Mouse (Mus musculus): Measurements from ENCODE around the gene Nrg4. TPM values are rescaled to one million over a fixed set of nuclear protein-coding genes. Genes with fewer than 3 reads are reported as not detected.

Nrg4 gene
- 0.99 and 1.1 TPM in 2 replicates for polyA plus RNA-seq (2012; rRNA removed)
- polyA plus RNA-seq (2014; fragmentation: Nextera tagmentation; extraction: Ambion mirVana): 1.6 and 1.8 TPM in 2 replicates

DNA sequence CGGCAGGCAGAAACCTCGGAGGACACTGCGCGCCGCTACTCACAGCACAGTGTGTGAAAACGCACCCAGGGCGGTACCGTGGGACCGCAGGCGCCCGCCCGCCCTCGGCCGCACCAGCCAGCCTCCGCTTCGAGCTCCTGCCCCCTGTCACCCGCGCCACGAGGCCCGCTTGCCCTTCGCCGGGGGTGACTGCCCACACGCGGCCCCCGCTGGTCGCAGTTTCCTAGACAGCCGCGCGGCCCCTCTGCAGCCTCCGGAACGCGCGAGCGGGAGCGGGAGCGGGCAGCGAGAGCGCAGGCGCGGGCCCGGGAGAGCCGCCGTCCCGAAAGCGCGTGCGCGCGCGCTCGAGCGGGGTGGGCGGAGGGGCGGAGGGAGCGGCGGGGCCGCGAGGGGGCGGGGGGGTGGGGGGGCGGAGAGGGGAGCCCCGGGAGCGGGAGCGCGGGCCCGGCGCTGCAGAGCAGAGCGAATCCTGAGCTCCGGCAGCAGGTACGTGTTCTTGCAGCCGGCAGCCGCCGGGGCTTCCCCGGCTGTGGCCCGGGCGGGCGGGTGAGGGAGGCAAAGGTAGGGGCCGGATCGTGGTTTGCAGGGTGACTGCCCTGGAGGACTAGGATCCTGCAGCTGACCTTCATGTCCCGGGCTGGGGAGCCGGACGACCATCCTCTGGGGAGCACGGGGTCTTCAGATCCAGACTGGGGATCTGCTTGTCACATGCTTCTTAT is at the start of gene Nrg4, which contains the start of gene Tmem266:
Gene Nrg4, minus strand, starts transcription at position 330 of the 719 bp plus-strand sequence.
Gene Tmem266, plus strand, starts transcription at position 399 of the 719 bp plus-strand sequence.
- peak within 1 kb of the TSS; percentile 67 for H3K4me3 ChIP-seq (replicated peaks; ENCODE audit: low read length)
- 0 out of 2 replicates have a peak, but pooled peaks cover 4% of the 10 kb centered on the region for H3K4me1 ChIP-seq (ENCODE audit: control insufficient read depth, insufficient read depth, low read length)
- no peaks in the 10 kb centered on the region for H3K36me3 ChIP-seq (ENCODE audit: control insufficient read depth, insufficient read depth, low read length)
- H3K9ac ChIP-seq (ENCODE audit: low read depth, low read length, severe bottlenecking): peak within 1 kb of the TSS; percentile 69
- peaks cover 29% of the 10 kb centered on the region for H3K27me3 ChIP-seq (ENCODE audit: control insufficient read depth, insufficient read depth, low read length)
- H3K27ac ChIP-seq (replicated peaks; ENCODE audit: low read depth, low read length): no peak within 1 kb of the TSS
- peak; percentile 87 for ATAC-seq (ENCODE audit: low FRiP score, low read depth)
- no peaks in the 10 kb centered on the region for H3K9me3 ChIP-seq (ENCODE audit: control insufficient read depth, low read length)
- under 1% methylated on average over 44 of the region's 82 CpGs for WGBS
- no peak for TF ChIP-seq POLR2A (IDR thresholded peaks at IDR 0.05; ENCODE audit: borderline replicate concordance, extremely low read depth, insufficient read depth, insufficient read length)
- H3K4me2 ChIP-seq (replicated peaks; ENCODE audit: low read depth, low read length, severe bottlenecking): peak within 1 kb of the TSS; percentile 96
- peak; percentile 68 for DNase-seq (ENCODE audit: low spot score)

DNA sequence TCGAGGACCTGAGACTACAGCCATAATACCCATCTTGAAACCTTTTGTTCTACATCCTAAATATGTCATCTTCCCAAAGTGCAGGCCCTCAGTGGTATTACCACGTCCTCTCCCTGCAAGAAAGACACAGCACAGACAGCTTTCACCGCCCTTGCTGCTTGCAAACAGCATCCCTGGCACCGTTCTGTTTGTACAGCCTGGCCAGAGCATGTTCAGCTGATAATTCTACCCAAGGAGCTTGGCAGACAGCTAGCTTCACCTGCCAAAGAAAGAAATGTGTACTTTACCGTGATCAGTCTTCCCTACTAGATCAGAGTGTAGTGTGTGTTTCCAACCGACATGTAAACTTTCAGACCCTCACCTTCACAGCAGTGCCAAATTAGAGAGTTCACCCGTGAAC is 45.3 kb upstream of the Nrg4 start:
- Histone ChIP-seq H3K9me3 (ENCODE audit: control insufficient read depth, low read length) (no peaks in the 10 kb centered on the region), H3K9ac (ENCODE audit: low read depth, low read length, severe bottlenecking) (no peak overlapping the region), H3K4me3 (replicated peaks; ENCODE audit: low read length) (no peak overlapping the region), H3K27me3 (ENCODE audit: control insufficient read depth, insufficient read depth, low read length) (no peaks in the 10 kb centered on the region), H3K4me1 (ENCODE audit: control insufficient read depth, insufficient read depth, low read length) (no peaks in the 10 kb centered on the region), H3K27ac (replicated peaks; ENCODE audit: low read depth, low read length) (no peak overlapping the region), H3K36me3 (ENCODE audit: control insufficient read depth, insufficient read depth, low read length) (no peaks in the 10 kb centered on the region), H3K4me2 (replicated peaks; ENCODE audit: low read depth, low read length, severe bottlenecking) (no peak overlapping the region)
- ATAC-seq (ENCODE audit: low FRiP score, low read depth) (no peak), DNase-seq (ENCODE audit: low spot score) (no peak)
- 80% methylated on average over 7 of the region's 7 CpGs for WGBS
- no peak for TF ChIP-seq POLR2A (IDR thresholded peaks at IDR 0.05; ENCODE audit: borderline replicate concordance, extremely low read depth, insufficient read depth, insufficient read length)

DNA sequence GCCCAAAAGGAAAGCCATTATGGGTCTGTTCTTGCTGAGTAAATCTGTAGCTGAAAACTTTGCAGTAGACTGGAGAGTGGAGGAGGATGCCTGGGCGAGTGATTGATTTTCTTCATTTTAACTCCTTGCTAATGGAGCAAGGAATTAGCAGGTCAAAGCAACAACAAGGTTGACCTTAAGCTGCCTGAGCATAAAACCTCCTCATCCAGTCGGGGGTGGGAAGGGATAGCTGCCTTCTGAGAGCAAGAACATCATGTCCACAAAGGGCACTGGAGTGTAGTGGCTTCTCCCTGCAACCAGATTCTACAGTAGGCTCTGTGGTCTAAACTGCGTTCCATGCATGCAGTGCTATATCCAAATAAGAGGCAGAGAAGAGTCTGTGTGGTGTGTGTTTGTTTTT is 41.4 kb upstream of the Nrg4 start:
- no peak overlapping the region for H3K27ac ChIP-seq (replicated peaks; ENCODE audit: low read depth, low read length)
- DNase-seq (ENCODE audit: low spot score) (no peak), ATAC-seq (ENCODE audit: low FRiP score, low read depth) (no peak)
- TF ChIP-seq POLR2A (IDR thresholded peaks at IDR 0.05; ENCODE audit: borderline replicate concordance, extremely low read depth, insufficient read depth, insufficient read length): no peak
- no peaks in the 10 kb centered on the region for H3K27me3 ChIP-seq (ENCODE audit: control insufficient read depth, insufficient read depth, low read length)
- no peak overlapping the region for H3K9ac ChIP-seq (ENCODE audit: low read depth, low read length, severe bottlenecking)
- H3K36me3 ChIP-seq (ENCODE audit: control insufficient read depth, insufficient read depth, low read length): no peaks in the 10 kb centered on the region
- H3K9me3 ChIP-seq (ENCODE audit: control insufficient read depth, low read length): no peaks in the 10 kb centered on the region
- no peak overlapping the region for H3K4me2 ChIP-seq (replicated peaks; ENCODE audit: low read depth, low read length, severe bottlenecking)
- no peaks in the 10 kb centered on the region for H3K4me1 ChIP-seq (ENCODE audit: control insufficient read depth, insufficient read depth, low read length)
- WGBS: 39% methylated on average over 3 of the region's 3 CpGs
- H3K4me3 ChIP-seq (replicated peaks; ENCODE audit: low read length): no peak overlapping the region

DNA sequence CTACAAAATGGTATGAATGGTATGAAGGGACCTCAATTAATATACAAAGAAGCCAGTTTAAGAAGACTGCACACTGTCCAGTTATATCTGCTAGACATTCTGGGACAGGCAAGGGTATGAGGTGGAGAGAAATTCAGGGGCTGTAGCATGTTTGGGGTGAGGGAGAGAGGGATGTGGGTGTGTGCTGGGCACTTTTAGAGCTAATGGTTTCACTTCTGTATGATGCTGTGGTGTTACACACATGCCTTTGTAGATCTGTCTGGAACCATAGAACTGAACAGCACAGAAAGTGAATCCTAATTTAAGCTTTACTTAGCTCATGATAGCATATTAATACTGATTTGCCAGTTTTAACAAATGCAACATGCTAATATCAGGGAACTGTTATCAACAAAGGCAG is 37.1 kb upstream of the Nrg4 start:
- no peaks in the 10 kb centered on the region for H3K4me1 ChIP-seq (ENCODE audit: control insufficient read depth, insufficient read depth, low read length)
- no peak overlapping the region for H3K4me2 ChIP-seq (replicated peaks; ENCODE audit: low read depth, low read length, severe bottlenecking)
- no peak overlapping the region for H3K27ac ChIP-seq (replicated peaks; ENCODE audit: low read depth, low read length)
- ATAC-seq (ENCODE audit: low FRiP score, low read depth): no peak
- no peaks in the 10 kb centered on the region for H3K36me3 ChIP-seq (ENCODE audit: control insufficient read depth, insufficient read depth, low read length)
- H3K27me3 ChIP-seq (ENCODE audit: control insufficient read depth, insufficient read depth, low read length): no peaks in the 10 kb centered on the region
- no peak for DNase-seq (ENCODE audit: low spot score)
- no peak overlapping the region for H3K4me3 ChIP-seq (replicated peaks; ENCODE audit: low read length)
- H3K9me3 ChIP-seq (ENCODE audit: control insufficient read depth, low read length): no peaks in the 10 kb centered on the region
- no peak for TF ChIP-seq POLR2A (IDR thresholded peaks at IDR 0.05; ENCODE audit: borderline replicate concordance, extremely low read depth, insufficient read depth, insufficient read length)
- no peak overlapping the region for H3K9ac ChIP-seq (ENCODE audit: low read depth, low read length, severe bottlenecking)

DNA sequence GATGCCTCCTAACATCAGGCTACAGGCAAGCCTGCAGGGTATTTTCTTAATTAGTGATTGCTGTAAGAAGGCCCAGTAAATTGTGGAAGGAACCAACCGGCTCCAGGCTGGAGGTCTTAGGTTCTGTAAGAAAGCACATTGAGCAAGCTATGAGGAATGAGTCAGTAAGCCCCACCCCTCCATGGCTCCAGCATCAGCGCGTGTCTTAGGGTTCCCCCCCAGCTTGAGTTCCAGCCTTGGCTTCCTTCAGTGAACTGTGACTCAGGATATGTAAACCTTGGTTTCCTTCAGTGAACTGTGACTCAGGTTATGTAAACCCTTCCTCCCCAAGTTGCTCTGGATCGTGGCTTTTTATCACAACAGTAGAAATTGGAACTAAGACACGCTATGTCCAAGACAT is 35.3 kb upstream of the Nrg4 start:
- H3K36me3 ChIP-seq (ENCODE audit: control insufficient read depth, insufficient read depth, low read length): no peaks in the 10 kb centered on the region
- no peak for TF ChIP-seq POLR2A (IDR thresholded peaks at IDR 0.05; ENCODE audit: borderline replicate concordance, extremely low read depth, insufficient read depth, insufficient read length)
- no peak overlapping the region for H3K4me2 ChIP-seq (replicated peaks; ENCODE audit: low read depth, low read length, severe bottlenecking)
- ATAC-seq (ENCODE audit: low FRiP score, low read depth) (no peak), DNase-seq (ENCODE audit: low spot score) (no peak)
- 86% methylated on average over 5 of the region's 5 CpGs for whole genome bisulfite sequencing
- no peak overlapping the region for H3K4me3 ChIP-seq (replicated peaks; ENCODE audit: low read length)
- H3K27ac ChIP-seq (replicated peaks; ENCODE audit: low read depth, low read length): no peak overlapping the region
- no peak overlapping the region for H3K9ac ChIP-seq (ENCODE audit: low read depth, low read length, severe bottlenecking)
- no peaks in the 10 kb centered on the region for H3K4me1 ChIP-seq (ENCODE audit: control insufficient read depth, insufficient read depth, low read length)
- no peaks in the 10 kb centered on the region for H3K9me3 ChIP-seq (ENCODE audit: control insufficient read depth, low read length)
- no peaks in the 10 kb centered on the region for H3K27me3 ChIP-seq (ENCODE audit: control insufficient read depth, insufficient read depth, low read length)

Data from limb, embryonic 14.5 days (tissue).